Mouse (Mus musculus) layer of hippocampus, adult 9-10 months (tissue): ENCODE measurements at regions not wholly inside any gene's neighbourhood (a gene's known extent, or its start where the extent isn't known, plus 50 kb on each side); places are given as distances from the start of the nearest gene placed in this dataset.

Experiments
- DNase-seq: peaks from one replicate; pipeline ENCODE4 v3.0.0; 2022; ENCODE audit warnings: low spot score

GRCm38 (mm10) chr6:104038853-104039252, 453.7 kb upstream of the Cntn6 start:
- DNase-seq, result no peak

- no peak for DNase-seq
Observed at GRCm38 (mm10) chr6:104040450-104040849, 452.1 kb upstream of the Cntn6 start.

- DNase-seq, result no peak
Observed at GRCm38 (mm10) chr6:104055996-104056395, 436.6 kb upstream of the Cntn6 start.

GRCm38 (mm10) chr6:104061692-104062263, 430.8 kb upstream of the Cntn6 start:
- DNase-seq, result no peak

DNA sequence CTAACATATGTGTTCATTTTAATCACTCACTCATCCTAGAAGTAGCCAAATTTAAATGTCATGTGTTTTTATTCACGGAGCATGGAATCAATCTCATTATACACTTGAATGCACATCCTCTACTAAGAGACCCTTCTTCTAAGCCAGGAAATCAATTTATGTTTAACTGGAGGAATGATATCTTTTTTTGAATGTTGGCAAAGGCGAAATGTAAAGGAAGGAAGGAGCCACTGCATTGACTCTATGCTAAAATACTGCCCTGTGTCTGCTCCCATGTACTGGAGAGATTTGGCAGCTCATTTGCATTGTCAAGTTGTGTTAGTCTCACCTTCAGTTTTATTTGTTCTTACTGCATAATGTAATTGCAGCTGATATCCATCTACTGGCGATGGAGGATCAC, 412.0 kb upstream of the Cntn6 start:
- no peak for DNase-seq

DNA sequence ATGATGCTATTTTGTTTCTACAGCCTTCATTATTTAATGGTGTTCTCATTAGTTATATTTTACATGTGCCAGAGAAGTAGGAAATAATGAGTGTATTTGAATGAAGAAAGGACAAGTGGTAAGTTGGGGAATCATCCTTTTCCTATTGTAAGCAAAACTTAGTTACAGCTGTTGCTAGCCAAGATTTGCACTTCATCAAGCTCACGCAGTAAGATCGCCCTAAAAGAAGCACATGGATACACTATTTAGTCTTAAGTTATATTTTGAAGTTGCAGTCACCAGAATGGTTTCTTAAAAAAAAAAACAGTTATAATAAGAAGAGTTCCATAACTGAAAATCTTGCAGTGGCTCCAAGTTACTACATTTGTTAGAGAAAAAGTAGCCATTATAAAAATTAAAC, 410.3 kb upstream of the Cntn6 start:
- DNase-seq, result no peak

GRCm38 (mm10) chr6:104108386-104108785, 384.2 kb upstream of the Cntn6 start:
- DNase-seq, result peak; percentile 8
